Mouse (Mus musculus): ENCODE measurements around the gene Aph1c.
"Not testable (repeated sequence)": the region's sequence is repeated elsewhere in the genome, so short reads cannot be mapped to it uniquely, and the experiment has no call there.

Aph1c gene

DNA sequence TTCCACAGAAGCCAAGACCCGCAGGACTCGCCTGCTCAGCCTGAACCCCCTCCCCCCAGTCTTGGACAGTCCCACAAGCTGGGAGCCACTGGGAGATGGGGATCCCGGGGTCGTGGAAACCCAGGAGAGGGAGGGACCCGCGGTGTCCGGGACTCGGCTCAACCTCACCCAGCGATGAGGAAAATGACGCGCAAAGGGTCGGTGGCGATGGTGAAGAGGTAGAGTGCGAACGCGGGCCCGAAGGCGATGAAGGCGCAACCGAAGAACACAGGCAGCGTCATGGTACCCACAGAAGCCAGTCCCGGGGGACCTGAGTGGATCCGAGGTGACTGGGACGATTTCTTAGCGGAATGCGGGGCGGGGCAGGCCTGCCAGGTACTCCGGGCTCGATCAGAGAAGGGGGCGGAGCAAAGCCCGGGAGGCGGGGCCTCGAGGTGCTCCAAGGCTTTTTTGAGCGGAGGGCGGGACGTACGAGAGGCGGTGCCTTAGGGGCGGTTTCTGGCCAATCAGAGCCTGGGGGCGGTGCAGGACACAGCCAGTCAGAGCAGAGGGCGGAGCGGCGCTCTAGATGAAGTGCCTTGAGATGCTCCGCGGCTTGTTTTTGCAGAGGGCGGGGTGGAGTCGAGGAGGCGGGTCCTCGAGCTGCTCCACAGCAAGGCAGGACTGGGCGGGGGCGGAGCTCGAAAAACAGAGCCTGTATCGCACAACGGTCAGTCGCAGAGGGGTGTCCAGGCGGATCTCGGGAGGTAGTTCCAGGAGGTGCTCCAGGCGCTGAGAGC is at the start of gene Aph1c:
Gene Aph1c (minus strand): TSS at position 409 of the 779 bp plus-strand sequence.
- peak; percentile 100 for DNase-seq (ENCODE audit: low read depth, low spot score)

DNA sequence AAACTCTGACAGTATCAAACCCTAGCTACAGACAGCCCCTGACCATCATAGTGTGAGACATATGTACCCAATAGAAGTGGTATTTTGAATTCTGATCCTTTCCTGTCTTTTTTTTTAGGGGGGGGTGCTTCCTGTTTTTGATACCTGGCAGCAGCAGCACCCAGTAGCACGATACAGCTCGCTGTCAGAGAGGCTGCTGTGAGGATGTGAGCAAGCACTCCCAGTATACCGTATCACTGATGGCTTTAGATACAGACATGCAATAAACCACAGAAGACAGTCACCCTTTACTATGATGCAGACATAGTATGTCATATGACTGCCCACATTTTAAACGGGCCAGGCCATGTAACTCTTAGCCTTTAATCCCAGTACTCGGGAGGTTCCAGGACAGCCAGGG is 49.0 kb upstream of the Aph1c start:
- no peak for DNase-seq (ENCODE audit: low read depth, low spot score)

DNA sequence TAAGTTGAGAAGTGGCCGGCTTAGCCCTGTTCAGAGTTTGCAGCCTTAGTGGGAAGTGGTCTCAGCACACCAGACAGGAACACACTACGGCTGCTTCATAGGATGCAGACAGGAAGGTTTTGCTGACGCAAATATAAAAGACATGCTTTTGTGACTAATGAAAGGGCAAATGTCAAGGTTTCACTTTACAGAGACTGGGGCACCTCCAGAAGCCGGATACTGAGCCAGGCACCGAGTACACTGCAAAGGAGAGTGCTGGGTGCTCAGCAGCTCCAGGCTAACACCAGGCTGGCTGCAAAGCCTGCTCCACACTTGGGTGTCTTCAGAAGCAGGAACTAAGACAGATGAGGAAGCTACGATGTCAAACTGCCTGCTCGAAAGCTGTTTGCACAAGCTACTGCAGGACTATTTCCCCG is 47.9 kb upstream of the Aph1c start:
- no peak for DNase-seq (ENCODE audit: low read depth, low spot score)

DNA sequence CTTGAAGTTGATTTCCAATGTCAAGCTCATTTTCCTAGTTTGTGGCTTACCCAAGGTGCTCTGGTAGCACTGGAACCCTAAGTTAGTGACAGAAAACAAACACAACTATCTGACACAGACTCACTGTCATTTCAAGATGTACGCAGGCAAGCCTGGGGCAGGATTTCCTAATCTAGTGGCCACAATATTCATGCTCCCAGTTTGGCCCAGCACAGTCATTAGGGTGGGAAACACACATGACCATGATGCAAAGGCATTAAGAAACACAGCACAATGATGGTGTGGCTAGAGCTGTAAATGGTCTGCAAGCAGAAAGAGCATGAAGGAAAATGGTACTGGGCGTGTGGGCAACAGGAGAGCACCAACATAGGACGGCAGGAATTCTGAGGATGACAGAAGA is 47.3 kb upstream of the Aph1c start:
- DNase-seq (ENCODE audit: low read depth, low spot score): no peak

DNA sequence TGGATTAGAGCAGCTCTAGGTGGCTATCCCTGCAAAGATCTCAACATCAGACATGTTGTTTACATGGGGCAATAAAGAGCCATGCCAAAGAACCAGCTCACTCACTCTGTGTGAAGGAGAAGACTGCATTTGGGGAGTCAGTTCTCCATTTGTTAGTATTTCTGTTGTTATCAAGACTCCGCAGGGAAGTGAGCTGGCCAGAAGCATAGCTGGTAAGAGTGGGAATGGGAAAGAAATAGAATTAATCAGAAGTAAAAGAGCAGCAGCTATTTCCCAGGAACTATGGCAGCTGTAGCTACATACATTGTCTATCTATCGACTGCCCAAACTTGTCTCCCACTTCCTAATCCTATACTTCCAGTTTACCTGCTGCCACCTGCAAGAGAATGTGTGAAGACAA is 46.2 kb upstream of the Aph1c start:
- DNase-seq (ENCODE audit: low read depth, low spot score): no peak

DNA sequence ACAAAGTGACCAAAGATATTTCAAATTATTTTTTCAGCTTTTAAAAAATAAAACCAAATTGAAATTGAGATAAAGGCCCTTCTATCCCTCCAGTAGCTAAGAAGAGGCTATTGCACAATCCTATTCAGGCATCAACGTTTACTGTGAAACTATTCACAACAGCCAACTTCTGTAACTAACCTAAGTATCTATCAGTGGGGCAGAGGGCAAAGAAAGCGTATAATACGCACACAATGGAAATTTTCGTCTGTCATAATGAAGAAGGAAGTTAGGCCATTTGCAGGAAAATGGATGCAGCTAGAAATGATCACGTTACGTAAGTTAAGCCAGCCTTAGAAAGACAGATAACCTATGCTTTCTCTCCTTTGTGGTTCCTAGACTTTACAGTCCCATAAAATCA is 45.0 kb upstream of the Aph1c start:
- DNase-seq (ENCODE audit: low read depth, low spot score): no peak

DNA sequence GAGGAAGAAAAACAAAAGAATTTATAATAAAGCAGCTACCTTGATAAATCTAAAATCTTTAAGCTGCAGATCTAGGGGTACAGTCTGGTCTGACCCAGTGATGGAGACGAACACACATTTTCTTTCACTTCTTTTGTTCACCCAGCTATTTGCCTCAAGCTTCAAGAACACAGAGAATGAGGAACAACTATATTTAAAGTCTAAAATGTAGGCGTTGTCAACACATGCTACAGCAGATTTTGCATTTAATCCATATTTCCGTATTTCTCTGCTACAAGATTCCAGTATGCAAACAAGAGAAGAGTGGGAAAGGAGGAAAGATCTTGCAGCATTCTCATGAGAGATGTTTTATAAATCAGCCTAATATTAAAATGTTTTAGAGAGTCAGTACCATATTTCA is 44.4 kb upstream of the Aph1c start:
- peak; percentile 57 for DNase-seq (ENCODE audit: low read depth, low spot score)

DNA sequence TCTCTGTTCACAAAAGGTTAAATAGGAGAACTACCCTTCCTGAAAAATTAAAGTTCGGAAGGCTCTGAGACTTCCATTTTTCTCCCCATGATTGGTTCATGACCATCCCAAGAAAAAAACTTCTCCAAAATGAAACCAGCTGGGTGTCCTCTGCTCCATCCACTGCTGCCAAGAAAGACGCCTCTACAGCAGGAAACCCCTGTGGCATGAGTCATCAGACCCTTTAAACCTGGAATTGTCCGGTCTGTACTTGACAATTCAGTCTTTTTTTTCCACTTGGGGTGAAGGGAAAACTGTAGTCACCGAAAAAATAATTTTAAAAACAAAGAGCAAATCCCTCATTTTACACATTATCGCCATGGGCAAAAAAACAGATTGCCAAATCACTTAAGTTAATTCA is 42.1 kb upstream of the Aph1c start:
- peak; percentile 28 for DNase-seq (ENCODE audit: low read depth, low spot score)

DNA sequence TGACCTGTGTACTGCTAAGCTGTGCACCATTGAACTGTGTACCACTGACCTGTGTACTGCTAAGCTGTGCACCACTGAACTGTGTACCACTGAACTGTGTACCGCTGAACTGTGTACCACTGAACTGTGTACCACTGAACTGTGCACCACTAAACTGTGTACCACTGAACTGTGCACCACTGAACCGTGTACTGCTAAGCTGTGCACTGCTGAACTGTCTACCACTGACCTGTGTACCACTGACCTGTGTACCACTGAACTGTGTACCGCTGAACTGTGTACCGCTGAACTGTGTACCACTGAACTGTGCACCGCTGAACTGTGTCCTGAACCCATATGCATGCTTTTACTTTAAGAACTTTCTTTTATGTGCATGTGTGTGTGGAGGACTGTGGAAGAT is 39.8 kb upstream of the Aph1c start:
- no peak for DNase-seq (ENCODE audit: low read depth, low spot score)

DNA sequence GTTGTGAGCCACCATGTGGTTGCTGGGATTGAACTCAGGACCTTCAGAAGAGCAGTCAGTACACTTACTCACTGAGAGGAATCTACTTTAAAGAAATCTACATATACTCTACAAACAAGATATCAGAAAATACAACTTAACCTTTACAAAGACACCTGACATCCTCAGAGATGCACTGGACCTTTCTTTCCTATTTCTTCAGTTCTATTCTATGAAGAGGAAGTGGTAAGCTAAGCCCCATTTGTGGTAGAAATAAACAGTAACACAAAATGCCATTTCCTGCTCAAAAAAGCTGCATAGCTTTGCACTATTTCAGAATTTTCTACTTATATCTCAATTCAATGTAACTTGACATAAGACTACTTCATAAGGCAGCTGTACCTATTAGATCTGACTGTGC is 39.0 kb upstream of the Aph1c start:
- no peak for DNase-seq (ENCODE audit: low read depth, low spot score)

DNA sequence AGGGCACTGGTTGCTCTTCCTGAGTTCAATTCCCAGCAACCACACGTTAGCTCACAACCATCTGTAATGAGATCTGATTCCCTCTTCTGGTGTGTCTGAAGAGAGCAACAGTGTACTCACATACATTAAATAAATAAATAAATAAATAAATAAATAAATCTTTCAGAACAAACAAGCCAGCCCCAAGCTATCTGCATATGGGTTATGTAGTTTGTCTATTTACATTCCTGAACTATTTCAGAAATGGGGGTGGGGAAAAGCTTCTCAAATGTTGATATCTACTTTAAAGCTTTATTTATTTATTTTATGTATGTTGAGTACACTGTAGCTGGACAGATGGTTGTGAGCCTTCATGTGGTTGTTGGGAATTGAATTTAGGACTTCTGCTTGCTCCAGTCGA is 38.5 kb upstream of the Aph1c start:
- not testable (repeated sequence) for DNase-seq (ENCODE audit: low read depth, low spot score)

DNA sequence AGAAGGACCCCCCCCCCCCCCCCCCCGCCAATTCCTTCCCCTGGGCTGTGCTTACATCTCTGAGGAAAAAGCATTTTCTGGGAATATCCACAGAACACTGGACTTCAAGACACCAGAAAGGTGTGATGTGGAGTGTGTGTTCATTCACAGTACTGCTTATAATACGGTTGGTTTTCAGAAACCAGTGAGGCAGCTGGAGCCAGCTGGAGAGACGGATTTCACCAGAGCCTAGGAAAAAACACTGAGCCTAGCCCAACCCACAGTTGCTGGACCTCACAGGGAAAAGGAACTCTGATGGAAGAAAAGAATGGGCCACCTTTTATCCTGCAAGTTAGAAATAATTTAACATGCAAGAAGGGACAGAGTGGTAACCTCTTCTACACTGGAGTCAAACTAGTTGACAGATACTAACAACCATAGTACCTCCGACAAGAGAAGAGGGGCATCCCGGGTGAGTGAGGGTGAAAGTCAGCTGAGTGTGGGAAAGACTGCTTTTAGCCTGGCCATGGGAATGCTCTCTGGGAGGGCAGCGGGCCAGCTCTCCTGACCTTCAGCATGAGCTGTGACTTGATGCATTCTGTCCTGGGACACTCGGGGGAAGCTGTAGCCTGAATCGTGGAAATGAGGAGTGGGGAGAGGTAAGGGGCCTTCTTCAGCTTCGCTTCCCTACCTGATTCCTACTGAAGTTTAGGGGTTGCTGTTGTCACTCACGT is 37.6 kb upstream of the Aph1c start:
- no peak for DNase-seq (ENCODE audit: low read depth, low spot score)

DNA sequence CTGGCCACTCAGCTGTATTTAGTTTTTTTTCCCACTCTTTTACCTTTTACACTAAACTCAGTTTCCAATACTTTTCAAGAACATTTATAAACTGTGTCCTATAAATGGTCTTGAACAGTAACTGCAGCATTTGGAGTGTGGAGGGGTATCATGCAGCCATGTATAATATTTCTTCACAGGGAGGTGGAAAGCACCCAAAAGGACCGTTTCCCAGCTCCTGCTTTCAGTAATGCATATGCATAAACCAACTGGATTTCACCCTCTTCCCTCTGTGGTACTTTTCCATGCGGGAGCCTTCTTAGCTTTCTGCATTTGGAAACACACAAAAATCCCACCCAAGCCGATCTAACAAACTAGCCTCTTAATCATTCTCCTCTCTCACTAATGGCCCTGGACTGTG is 30.2 kb upstream of the Aph1c start:
- DNase-seq (ENCODE audit: low read depth, low spot score): peak; percentile 53

DNA sequence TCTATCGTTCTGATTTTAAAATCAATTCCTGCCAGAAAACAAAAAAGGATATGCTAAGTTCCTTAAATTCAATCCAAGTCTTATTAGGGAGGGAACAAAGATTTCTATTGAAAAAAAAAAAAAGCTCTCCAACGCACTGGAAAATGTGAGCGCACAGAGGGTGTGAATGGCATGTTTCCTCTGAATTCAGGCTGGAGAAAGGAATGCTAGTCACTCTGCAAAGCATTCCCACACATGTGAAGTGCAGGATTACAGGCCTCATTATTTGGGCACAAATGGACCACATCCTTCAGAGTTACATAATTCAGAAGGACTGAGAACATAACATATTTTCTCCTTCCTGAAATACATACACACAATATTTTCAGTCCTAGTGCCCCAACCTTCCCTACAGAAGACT is 28.9 kb upstream of the Aph1c start:
- DNase-seq (ENCODE audit: low read depth, low spot score): peak; percentile 75

DNA sequence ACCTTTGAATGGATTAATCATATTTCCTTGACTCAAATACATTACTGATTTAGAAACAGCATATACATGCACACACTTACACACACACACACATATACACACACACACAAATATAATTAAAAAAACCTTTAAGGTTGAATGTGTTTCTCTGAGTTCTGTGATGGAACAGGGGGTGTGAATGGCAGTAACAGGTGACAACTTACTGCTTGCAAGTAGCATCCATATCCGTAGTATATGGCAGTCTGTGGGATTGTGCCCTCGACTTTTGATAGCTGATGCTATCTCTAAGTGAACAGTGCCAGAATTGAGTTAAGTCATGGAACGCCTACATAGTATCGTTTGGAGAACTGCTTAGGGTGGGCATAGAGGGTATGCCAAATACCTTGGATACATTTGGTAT is 27.7 kb upstream of the Aph1c start:
- DNase-seq (ENCODE audit: low read depth, low spot score): no peak

DNA sequence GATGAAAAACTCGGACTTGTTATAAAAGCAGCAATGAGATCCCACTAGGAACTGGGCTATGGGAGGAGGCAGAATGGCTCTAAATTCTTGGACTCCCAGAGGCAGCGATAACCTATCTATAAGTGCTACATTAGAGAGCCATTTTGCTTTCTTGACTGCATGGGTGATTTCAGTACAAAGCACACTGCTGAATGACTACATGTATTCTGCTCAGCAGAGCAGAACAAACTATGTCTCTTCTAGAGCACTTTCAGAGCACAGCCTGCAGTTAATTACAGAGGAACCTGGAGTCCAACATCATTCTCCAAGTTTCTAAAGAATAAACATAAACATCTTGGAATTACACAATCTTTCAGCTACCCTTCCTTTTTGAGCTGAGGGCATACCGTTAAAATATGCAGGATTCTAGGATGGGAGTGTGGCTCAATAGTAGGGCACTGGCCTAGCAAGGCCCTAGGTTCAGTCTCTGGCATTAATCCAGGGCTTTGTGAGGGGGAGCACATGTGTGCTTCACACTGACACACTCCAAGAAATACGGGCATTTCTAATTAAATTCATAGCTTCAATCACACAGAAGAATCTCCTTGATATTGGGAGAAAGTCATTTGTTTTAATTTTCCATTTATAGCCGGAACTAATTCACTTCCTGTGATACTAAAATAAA is 26.7 kb upstream of the Aph1c start:
- no peak for DNase-seq (ENCODE audit: low read depth, low spot score)

DNA sequence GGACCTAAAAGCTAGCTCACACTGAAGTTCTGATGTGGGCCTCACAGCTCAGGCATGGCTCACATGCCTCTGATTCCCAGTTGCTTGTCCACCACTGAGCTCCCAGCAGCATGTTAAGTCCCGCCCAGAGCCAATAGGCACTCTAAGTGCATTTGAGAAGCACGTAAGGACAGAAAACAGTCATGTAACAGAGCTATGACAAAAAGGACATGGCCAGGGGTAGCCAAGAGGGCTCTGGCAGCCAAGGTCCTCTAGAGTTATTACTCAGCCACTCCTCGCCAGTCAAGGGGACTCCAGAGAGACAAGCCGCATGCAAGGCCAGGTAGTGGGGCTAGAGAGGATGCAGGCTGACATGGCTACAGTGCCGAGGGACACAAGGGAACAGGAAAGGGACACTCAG is 25.0 kb upstream of the Aph1c start:
- no peak for DNase-seq (ENCODE audit: low read depth, low spot score)

DNA sequence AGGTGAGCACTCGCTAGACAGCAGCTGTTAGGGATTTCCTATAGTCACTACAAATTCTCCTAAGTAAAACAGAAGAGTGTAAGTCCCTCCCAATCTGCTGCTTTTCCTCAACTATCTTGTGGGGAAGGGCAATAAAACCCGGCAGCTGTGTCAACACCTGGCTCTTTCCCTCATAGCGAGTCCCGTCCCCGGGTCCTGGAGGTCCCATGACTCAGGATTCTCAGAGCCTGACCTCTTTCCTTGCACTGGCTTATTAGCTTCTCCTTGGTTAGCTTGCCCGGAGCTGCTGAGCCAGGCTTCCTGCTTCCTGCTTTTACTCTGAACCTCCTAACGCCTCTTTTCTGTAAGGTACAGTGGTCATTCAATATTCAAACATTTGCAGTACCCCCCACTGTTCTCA is 21.3 kb upstream of the Aph1c start:
- DNase-seq (ENCODE audit: low read depth, low spot score): no peak

DNA sequence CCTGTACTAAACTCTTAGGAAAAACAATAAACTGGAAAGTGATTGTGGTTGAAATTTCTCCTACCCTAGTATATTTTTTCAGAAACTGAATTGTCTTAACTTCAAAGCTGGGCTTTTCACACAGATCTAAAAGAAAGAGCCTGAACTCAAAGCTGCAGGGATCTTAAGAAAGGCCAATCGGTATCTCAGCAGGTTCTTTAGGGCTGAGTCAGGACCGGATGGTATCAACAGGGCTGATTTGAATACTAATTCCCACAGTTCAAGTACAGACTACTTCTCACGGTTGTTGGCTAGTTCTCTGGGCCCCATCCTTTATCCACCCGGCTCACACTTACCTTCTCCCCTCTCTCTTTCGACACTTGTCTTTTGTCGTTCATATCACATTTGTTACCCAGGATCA is 18.1 kb upstream of the Aph1c start:
- no peak for DNase-seq (ENCODE audit: low read depth, low spot score)

DNA sequence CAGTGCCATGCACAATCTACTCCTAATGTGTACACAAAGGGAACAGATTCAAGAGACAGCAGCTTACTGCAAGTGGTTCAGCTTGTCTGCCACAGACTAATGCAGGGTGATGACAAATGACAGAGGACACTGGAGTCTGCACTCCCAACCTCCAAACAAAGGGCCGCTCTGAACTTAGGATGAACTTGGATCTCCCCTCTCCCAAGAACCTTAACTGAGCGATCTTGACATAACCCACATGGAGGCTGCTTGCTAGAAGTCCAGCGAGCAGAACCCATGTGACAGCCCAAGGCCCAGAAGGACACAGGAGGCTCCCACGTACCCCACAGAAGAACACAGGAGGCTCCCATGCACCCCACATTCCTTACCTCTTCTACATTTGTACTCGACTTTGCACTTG is 16.4 kb upstream of the Aph1c start:
- no peak for DNase-seq (ENCODE audit: low read depth, low spot score)

DNA sequence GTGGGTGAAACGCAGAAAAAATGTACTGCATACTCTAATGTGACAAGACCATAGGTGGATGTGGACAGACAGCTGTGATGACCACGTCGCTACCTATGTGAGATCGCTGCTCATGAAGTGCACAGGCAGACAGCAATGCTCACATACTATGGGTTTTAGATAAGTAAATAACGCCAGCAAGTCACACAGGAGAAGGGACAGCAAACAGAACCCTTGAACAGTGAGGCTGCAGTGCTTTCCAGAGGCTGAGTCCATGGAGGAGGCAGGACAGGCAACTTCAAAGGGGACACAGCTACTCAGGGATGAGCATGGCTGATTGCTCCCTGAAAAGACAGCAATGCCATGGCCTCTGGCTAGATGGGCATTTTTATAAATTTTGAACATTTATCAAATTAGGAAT is 12.3 kb upstream of the Aph1c start:
- DNase-seq (ENCODE audit: low read depth, low spot score): no peak

DNA sequence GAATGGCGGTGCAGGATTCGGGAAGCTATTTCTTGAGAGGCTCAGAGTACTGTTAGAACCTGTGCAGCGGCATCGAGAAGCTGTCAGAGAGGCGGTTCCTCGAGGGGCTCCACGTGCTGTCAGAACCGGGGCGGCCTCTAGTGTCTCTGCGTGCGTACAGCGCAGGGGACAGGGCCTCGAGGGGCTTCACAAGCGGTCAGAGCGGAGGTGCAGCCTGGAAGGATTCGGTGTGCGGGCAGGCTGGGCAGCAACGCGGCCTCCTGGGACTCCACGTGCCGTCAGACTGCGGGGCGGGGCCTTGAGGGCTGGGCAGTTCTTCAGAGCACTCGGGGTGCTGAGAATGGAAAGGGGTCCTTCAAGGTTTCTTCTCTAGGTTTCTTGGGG is 563 bp upstream of the Aph1c start:
- DNase-seq (ENCODE audit: low read depth, low spot score): no peak

DNA sequence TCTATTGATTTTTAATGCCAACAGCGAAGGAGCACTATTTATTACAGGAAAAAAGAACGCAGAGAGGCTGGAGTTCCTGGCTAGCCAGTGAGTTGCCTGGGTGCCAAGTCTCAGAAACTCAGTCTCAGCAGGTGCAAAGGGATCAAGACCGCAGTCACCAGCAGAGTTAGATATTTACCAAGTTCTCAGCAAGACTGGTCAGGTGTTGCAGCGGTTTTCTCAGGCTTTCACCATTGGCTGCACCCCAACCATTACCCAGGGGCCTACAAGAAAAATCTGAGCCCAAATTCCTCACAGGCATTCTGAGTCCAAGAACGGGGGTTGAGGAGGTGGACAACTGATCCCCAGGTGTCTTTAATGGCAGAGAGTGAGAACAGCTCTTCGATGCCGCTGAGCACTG is 675 bp downstream of the Aph1c start:
- peak; percentile 39 for DNase-seq (ENCODE audit: low read depth, low spot score)

Data from brain, adult 2 months (tissue).